Mouse (Mus musculus) brain, embryonic 14.5 days (tissue): ENCODE measurements around the gene Ms4a10.

Experiments
- CTCF ChIP-seq: fragments of 200-500 bp; IDR thresholded peaks from 2 replicates; pipeline ENCODE4 v1.5.1; 2012; ENCODE audit warnings: inconsistent platforms, mild to moderate bottlenecking, moderate library complexity, borderline replicate concordance; ENCODE audit not compliant: insufficient read depth, insufficient read length; ENCODE audit errors: extremely low read depth
- POLR2A ChIP-seq: fragments of 200-500 bp; IDR thresholded peaks from 2 replicates; pipeline ENCODE4 v1.6.1; 2012; ENCODE audit warnings: mild to moderate bottlenecking, inconsistent platforms, borderline replicate concordance; ENCODE audit not compliant: poor library complexity, insufficient read depth, insufficient read length, severe bottlenecking; ENCODE audit errors: extremely low read depth

DNA sequence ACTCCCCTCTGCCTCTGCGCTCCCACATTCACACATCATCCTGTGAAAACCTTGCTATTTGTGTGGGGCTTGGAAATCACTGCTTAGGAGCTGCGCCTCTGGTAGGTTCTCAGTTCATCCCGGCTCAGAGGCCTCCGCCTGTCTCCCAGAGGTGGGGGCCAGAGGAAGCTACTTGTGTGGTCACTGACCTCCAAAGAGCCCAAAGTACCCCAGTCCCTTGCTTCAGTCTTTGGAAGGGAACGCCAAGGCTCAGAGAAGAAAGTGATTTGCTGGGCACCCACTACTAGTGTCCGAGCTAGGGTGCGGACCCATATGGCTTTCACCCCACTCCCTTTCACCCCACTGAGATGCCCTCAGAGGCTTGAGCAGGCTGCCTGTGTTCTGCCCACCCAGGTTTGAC, 18.7 kb upstream of the Ms4a10 start, which contains the start of gene Ms4a15:
- TF ChIP-seq CTCF, result no peak
- TF ChIP-seq POLR2A, result no peak
